Mouse (Mus musculus): ENCODE results near the gene Serpinb9. TPM values are rescaled to one million over a fixed set of nuclear protein-coding genes. Genes with fewer than 3 reads are reported as not detected.
"Not testable (repeated sequence)": the region's sequence is repeated elsewhere in the genome, so short reads cannot be mapped to it uniquely, and the experiment has no call there.

Serpinb9 gene
- total RNA-seq, 2 experiments from 2014 or later: 9.4 to 11.3 TPM

GRCm38 (mm10) chr13:33001341-33001740 is 1.7 kb upstream of the Serpinb9 start:
- no peak for DNase-seq

- no peak for DNase-seq
Measured at GRCm38 (mm10) chr13:33003523-33004413, 718 bp downstream of the Serpinb9 start.

GRCm38 (mm10) chr13:33004414-33005105 is 1.5 kb downstream of the Serpinb9 start:
- peak; percentile 94 to 95 for DNase-seq

- peak; percentile 39 to 42 for DNase-seq
Measured at GRCm38 (mm10) chr13:33005501-33006075, 2.5 kb downstream of the Serpinb9 start.

DNA sequence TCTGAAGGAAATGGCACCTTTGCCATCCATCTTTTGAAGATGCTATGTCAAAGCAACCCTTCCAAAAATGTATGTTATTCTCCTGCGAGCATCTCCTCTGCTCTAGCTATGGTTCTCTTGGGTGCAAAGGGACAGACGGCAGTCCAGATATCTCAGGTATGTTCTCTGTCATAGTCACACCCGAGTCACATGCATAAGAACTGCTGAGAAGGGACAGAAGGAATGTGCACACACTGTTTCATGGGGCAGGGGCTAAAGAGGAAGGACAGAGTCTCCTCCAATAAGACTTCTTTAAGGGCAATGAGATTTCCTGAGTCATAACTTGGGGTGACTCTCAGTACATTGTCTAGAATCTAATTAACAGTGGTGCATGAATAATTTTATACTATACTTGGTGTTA is 3.5 kb downstream of the Serpinb9 start:
- no peak for DNase-seq

- peak; percentile 22 for DNase-seq
Measured at GRCm38 (mm10) chr13:33012395-33012794, 9.3 kb downstream of the Serpinb9 start.

DNA sequence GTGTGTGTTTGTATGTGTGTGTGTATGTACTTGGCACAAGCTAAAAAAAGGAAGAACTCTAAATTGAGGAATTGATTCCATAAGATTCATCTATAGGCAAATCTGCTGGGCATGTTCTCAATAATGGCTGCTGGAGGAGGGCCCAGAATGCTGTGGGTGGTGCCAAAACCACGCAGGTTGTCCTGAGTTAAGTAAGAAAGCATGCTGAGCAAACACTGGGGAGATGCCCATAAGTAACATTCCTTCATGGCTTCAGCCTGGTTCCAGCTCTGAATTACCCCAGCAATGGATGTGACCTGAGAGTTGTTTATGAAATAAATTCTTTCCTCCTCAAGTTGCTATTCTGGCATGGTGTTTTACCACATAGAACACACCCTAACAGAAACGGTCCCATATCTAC is 10.2 kb downstream of the Serpinb9 start:
- DNase-seq: no peak

- peak in 1 of 2 experiments; percentile 15 for DNase-seq
Measured at GRCm38 (mm10) chr13:33022371-33022770, 19.3 kb downstream of the Serpinb9 start.

DNA sequence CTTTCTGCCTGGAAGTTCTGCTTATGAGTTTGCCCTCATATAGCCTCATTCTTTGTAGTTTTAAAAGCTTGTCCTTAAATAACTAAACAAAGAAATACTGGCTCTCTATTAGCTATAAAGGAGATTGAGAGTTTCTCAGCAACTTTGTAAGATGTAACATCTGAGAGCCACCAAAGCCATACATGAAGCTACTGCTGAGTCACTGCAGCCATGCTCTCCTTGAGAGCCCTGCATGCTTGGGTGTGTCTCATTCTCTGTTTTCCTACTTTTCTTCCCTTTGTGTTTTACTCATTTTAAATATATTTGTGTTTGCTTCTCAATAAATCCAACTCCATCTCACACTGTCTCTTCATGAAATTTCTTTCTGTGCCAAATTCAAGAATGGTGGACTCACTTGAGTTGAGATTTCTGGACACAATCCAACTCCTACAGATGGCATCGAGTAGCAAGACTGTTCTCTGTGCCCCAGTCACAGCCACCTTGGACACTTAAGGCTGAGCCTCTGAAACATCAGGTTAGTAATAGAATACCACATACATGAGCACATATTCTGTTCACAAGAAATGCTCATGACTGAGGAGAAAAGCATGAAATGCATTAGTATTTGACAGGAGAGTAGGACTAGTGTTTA is 23.5 kb downstream of the Serpinb9 start:
- no peak for DNase-seq

DNA sequence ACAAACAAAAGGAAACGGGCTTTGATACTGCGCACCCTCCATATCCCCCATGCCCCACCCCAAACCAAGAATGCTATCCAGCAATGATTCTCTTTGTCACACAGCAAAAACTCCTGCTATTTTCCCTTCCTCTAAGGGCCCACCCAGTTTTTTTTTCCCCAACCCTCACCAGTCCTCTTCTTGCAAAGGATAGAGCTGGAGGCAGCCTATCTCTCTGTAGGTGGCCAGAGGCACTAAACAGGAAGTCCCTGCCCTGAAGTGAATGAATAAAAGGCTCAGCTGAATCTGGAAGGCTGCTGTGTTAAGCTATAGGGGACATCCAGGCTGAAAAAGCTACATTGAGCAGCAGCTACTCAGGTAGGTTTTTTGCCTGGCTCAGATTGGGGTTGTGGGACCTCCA is 24.2 kb downstream of the Serpinb9 start, which contains the start of gene Serpinb9b:
Gene Serpinb9b (plus strand): TSS at position 173 of the 400 bp plus-strand sequence.
- no peak for DNase-seq

DNA sequence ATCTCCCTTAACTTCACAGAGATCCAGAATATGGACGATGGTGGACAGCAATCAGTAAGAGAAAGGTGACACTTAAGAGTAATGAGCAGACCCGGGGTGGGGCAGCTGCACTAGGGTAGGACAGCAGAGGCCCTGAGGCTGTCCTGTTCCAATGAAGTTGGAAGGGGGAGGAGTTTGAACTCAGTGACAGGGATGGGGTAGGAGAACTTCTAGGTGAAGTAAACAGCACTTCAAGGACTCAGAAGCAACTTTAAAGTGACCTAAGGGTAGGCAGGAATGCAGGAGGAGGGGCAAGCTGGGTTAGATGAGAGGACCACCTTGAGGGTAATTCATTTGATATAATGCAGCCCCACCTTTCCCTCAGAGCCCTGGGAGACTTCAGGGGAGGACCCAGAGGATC is 25.1 kb downstream of the Serpinb9 start:
- no peak for DNase-seq

DNA sequence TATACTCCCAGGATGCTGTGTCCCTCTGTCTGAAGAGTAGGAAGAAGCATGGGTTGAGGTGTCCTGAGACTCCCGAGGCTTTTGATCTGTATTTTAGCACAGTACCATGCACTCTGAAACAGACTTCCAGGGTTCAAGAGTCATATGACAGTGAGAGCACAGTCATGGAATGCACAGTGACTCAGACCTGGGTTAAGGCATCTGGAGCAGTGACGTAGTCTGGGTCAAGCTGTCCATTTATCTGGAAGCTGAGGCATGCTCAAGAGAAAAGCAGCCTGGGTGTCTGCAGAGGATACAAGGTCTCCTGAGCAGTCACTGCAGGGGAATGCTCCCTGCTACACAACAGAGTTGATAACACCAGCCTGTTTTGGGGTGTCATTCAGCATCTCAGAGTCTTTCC is 25.5 kb downstream of the Serpinb9 start:
- peak in 1 of 2 experiments; percentile 18 for DNase-seq

DNA sequence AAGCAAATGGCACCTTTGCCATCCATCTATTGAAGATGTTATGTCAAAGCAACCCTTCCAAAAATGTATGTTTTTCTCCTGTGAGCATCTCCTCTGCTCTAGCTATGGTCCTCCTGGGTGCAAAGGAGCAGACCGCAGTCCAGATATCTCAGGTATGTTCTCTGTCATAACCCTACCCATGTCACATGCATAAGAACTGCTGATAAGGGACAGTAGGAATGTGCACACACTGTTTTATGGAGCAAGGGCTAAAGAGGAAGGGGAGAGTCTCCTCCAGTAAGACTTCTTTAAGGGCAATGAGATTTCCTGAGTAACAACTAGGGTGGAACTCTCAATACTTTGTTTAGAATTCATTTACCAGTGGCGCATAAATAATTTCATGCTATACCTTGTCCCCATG is 26.4 kb downstream of the Serpinb9 start:
- DNase-seq: not testable (repeated sequence)

GRCm38 (mm10) chr13:33030281-33030680 is 27.2 kb downstream of the Serpinb9 start:
- no peak for DNase-seq

- DNase-seq: no peak
Measured at GRCm38 (mm10) chr13:33035506-33035905, 32.5 kb downstream of the Serpinb9 start.

DNA sequence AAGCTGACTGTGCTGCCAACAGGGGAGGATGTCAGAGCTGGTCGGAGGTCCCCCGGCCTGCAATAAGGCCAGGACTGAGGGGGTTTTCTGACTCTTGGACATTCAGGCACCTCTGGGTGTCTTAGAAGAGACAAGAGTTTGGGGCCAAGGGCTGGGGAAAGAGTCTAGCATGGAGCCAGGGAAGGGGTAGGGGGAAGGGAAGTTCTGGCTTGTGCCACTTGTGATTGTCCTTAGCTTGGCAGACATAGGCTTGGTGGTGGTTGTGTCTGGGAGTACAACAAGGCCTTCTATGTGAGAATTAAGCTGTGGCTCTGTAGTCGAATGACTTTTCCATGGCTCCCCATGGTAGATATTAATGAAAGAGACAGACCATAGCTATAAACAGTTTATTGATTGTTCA is 40.5 kb downstream of the Serpinb9 start:
- DNase-seq: no peak

- no peak for DNase-seq
Measured at GRCm38 (mm10) chr13:33047234-33047633, 44.2 kb downstream of the Serpinb9 start.

- DNase-seq: no peak
Measured at GRCm38 (mm10) chr13:33048187-33048586, 45.1 kb downstream of the Serpinb9 start.

GRCm38 (mm10) chr13:33051697-33052096 is 48.6 kb downstream of the Serpinb9 start:
- no peak for DNase-seq

DNA sequence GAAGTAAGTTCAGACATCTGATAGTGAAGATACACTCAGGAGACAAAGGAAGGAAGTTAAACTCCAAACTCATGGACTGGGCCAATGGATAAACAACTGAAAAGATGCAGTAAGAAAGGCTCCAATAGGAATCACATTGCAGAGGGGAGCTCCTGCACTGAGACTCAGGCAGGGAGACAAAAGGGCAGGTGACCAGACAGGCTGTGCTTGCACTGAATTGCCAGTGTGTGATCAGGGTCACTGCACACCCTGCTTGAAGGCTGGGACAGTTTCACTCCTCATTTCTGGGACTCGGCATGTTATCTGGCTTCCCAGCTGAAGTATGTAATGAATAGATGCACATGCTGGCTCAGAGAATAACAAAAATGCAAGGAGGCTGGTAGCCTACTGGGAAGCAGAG is 60.0 kb downstream of the Serpinb9 start:
- no peak for DNase-seq
